Mouse (Mus musculus): ENCODE measurements around the gene Tex44. TPM values are rescaled to one million over a fixed set of nuclear protein-coding genes. Genes with fewer than 3 reads are reported as not detected.

The Tex44 gene
- polyA plus RNA-seq, 1 experiment from 2014 or later: not detected

GRCm38 (mm10) chr1:86395897-86396296 is 30.2 kb upstream of the Tex44 start:
- no peak overlapping the region for H3K4me2 ChIP-seq (replicated peaks; ENCODE audit: low read depth, low read length)
- H3K27ac ChIP-seq (ENCODE audit: low read depth, low read length): no peak overlapping the region
- 73% methylated on average over 7 of the region's 7 CpGs for WGBS
- no peak overlapping the region for H3K4me3 ChIP-seq (ENCODE audit: low read length)
- H3K36me3 ChIP-seq (ENCODE audit: control insufficient read depth, insufficient read depth, low read length): no peaks in the 10 kb centered on the region
- ATAC-seq (ENCODE audit: low FRiP score, low TSS enrichment): no peak
- H3K9ac ChIP-seq (ENCODE audit: low read depth, low read length): no peak overlapping the region
- H3K9me3 ChIP-seq (ENCODE audit: control insufficient read depth, low read length): no peaks in the 10 kb centered on the region
- H3K4me1 ChIP-seq (ENCODE audit: control insufficient read depth, insufficient read depth, low read length): no peaks in the 10 kb centered on the region
- H3K27me3 ChIP-seq (ENCODE audit: control insufficient read depth, insufficient read depth, low read length): no peaks in the 10 kb centered on the region

GRCm38 (mm10) chr1:86397621-86398020 is 28.5 kb upstream of the Tex44 start:
- WGBS: 78% methylated on average over 8 of the region's 8 CpGs
- H3K27me3 ChIP-seq (ENCODE audit: control insufficient read depth, insufficient read depth, low read length): no peaks in the 10 kb centered on the region
- H3K4me1 ChIP-seq (ENCODE audit: control insufficient read depth, insufficient read depth, low read length): no peaks in the 10 kb centered on the region
- no peaks in the 10 kb centered on the region for H3K9me3 ChIP-seq (ENCODE audit: control insufficient read depth, low read length)
- no peaks in the 10 kb centered on the region for H3K36me3 ChIP-seq (ENCODE audit: control insufficient read depth, insufficient read depth, low read length)
- ATAC-seq (ENCODE audit: low FRiP score, low TSS enrichment): no peak
- H3K9ac ChIP-seq (ENCODE audit: low read depth, low read length): no peak overlapping the region
- no peak overlapping the region for H3K4me3 ChIP-seq (ENCODE audit: low read length)
- no peak overlapping the region for H3K27ac ChIP-seq (ENCODE audit: low read depth, low read length)
- H3K4me2 ChIP-seq (replicated peaks; ENCODE audit: low read depth, low read length): no peak overlapping the region

- Histone ChIP-seq H3K36me3 (ENCODE audit: control insufficient read depth, insufficient read depth, low read length) (no peaks in the 10 kb centered on the region), H3K9me3 (ENCODE audit: control insufficient read depth, low read length) (no peaks in the 10 kb centered on the region), H3K9ac (ENCODE audit: low read depth, low read length) (no peak overlapping the region), H3K4me1 (ENCODE audit: control insufficient read depth, insufficient read depth, low read length) (no peaks in the 10 kb centered on the region), H3K4me2 (replicated peaks; ENCODE audit: low read depth, low read length) (no peak overlapping the region), H3K27me3 (ENCODE audit: control insufficient read depth, insufficient read depth, low read length) (no peaks in the 10 kb centered on the region), H3K4me3 (ENCODE audit: low read length) (no peak overlapping the region), H3K27ac (ENCODE audit: low read depth, low read length) (no peak overlapping the region)
- 47% methylated on average over 7 of the region's 7 CpGs for WGBS
- ATAC-seq (ENCODE audit: low FRiP score, low TSS enrichment): no peak
Measured at GRCm38 (mm10) chr1:86398222-86398621, 27.9 kb upstream of the Tex44 start.

- 86% methylated on average over 3 of the region's 3 CpGs for WGBS
- Histone ChIP-seq H3K27me3 (ENCODE audit: control insufficient read depth, insufficient read depth, low read length) (no peaks in the 10 kb centered on the region), H3K36me3 (ENCODE audit: control insufficient read depth, insufficient read depth, low read length) (no peaks in the 10 kb centered on the region), H3K4me3 (ENCODE audit: low read length) (no peak overlapping the region), H3K9ac (ENCODE audit: low read depth, low read length) (no peak overlapping the region), H3K27ac (ENCODE audit: low read depth, low read length) (no peak overlapping the region), H3K4me1 (ENCODE audit: control insufficient read depth, insufficient read depth, low read length) (no peaks in the 10 kb centered on the region), H3K9me3 (ENCODE audit: control insufficient read depth, low read length) (no peaks in the 10 kb centered on the region), H3K4me2 (replicated peaks; ENCODE audit: low read depth, low read length) (no peak overlapping the region)
- no peak for ATAC-seq (ENCODE audit: low FRiP score, low TSS enrichment)
Measured at GRCm38 (mm10) chr1:86399322-86399721, 26.8 kb upstream of the Tex44 start.

- H3K27me3 ChIP-seq (ENCODE audit: control insufficient read depth, insufficient read depth, low read length): no peaks in the 10 kb centered on the region
- WGBS: 70% methylated on average over 8 of the region's 8 CpGs
- no peak overlapping the region for H3K9ac ChIP-seq (ENCODE audit: low read depth, low read length)
- no peak overlapping the region for H3K27ac ChIP-seq (ENCODE audit: low read depth, low read length)
- no peaks in the 10 kb centered on the region for H3K4me1 ChIP-seq (ENCODE audit: control insufficient read depth, insufficient read depth, low read length)
- H3K9me3 ChIP-seq (ENCODE audit: control insufficient read depth, low read length): peaks cover 3% of the 10 kb centered on the region
- no peak for ATAC-seq (ENCODE audit: low FRiP score, low TSS enrichment)
- no peak overlapping the region for H3K4me2 ChIP-seq (replicated peaks; ENCODE audit: low read depth, low read length)
- H3K4me3 ChIP-seq (ENCODE audit: low read length): no peak overlapping the region
- H3K36me3 ChIP-seq (ENCODE audit: control insufficient read depth, insufficient read depth, low read length): no peaks in the 10 kb centered on the region
Measured at GRCm38 (mm10) chr1:86400096-86400754, 25.9 kb upstream of the Tex44 start.

- ATAC-seq (ENCODE audit: low FRiP score, low TSS enrichment): no peak
- 59% methylated on average over 5 of the region's 5 CpGs for WGBS
- Histone ChIP-seq H3K4me2 (replicated peaks; ENCODE audit: low read depth, low read length) (no peak overlapping the region), H3K9me3 (ENCODE audit: control insufficient read depth, low read length) (peaks cover 3% of the 10 kb centered on the region), H3K27me3 (ENCODE audit: control insufficient read depth, insufficient read depth, low read length) (no peaks in the 10 kb centered on the region), H3K4me1 (ENCODE audit: control insufficient read depth, insufficient read depth, low read length) (no peaks in the 10 kb centered on the region), H3K36me3 (ENCODE audit: control insufficient read depth, insufficient read depth, low read length) (no peaks in the 10 kb centered on the region), H3K27ac (ENCODE audit: low read depth, low read length) (no peak overlapping the region), H3K9ac (ENCODE audit: low read depth, low read length) (no peak overlapping the region), H3K4me3 (ENCODE audit: low read length) (no peak overlapping the region)
Measured at GRCm38 (mm10) chr1:86404834-86405233, 21.3 kb upstream of the Tex44 start.

- ATAC-seq (ENCODE audit: low FRiP score, low TSS enrichment): no peak
- Histone ChIP-seq H3K4me3 (ENCODE audit: low read length) (no peak overlapping the region), H3K4me1 (ENCODE audit: control insufficient read depth, insufficient read depth, low read length) (no peaks in the 10 kb centered on the region), H3K36me3 (ENCODE audit: control insufficient read depth, insufficient read depth, low read length) (no peaks in the 10 kb centered on the region), H3K4me2 (replicated peaks; ENCODE audit: low read depth, low read length) (no peak overlapping the region), H3K9ac (ENCODE audit: low read depth, low read length) (no peak overlapping the region), H3K27me3 (ENCODE audit: control insufficient read depth, insufficient read depth, low read length) (no peaks in the 10 kb centered on the region), H3K9me3 (ENCODE audit: control insufficient read depth, low read length) (peaks cover 3% of the 10 kb centered on the region), H3K27ac (ENCODE audit: low read depth, low read length) (no peak overlapping the region)
- whole genome bisulfite sequencing: 66% methylated on average over 4 of the region's 4 CpGs
Measured at GRCm38 (mm10) chr1:86406313-86406712, 19.8 kb upstream of the Tex44 start.

- H3K27ac ChIP-seq (ENCODE audit: low read depth, low read length): no peak overlapping the region
- H3K27me3 ChIP-seq (ENCODE audit: control insufficient read depth, insufficient read depth, low read length): no peaks in the 10 kb centered on the region
- no peak overlapping the region for H3K4me3 ChIP-seq (ENCODE audit: low read length)
- WGBS: 62% methylated on average over 8 of the region's 8 CpGs
- peaks cover 3% of the 10 kb centered on the region for H3K9me3 ChIP-seq (ENCODE audit: control insufficient read depth, low read length)
- ATAC-seq (ENCODE audit: low FRiP score, low TSS enrichment): no peak
- no peaks in the 10 kb centered on the region for H3K4me1 ChIP-seq (ENCODE audit: control insufficient read depth, insufficient read depth, low read length)
- H3K36me3 ChIP-seq (ENCODE audit: control insufficient read depth, insufficient read depth, low read length): no peaks in the 10 kb centered on the region
- no peak overlapping the region for H3K4me2 ChIP-seq (replicated peaks; ENCODE audit: low read depth, low read length)
- no peak overlapping the region for H3K9ac ChIP-seq (ENCODE audit: low read depth, low read length)
Measured at GRCm38 (mm10) chr1:86406914-86407313, 19.2 kb upstream of the Tex44 start.

GRCm38 (mm10) chr1:86408515-86408914 is 17.6 kb upstream of the Tex44 start:
- Histone ChIP-seq H3K4me2 (replicated peaks; ENCODE audit: low read depth, low read length) (no peak overlapping the region), H3K9ac (ENCODE audit: low read depth, low read length) (no peak overlapping the region), H3K27ac (ENCODE audit: low read depth, low read length) (no peak overlapping the region), H3K4me3 (ENCODE audit: low read length) (no peak overlapping the region), H3K4me1 (ENCODE audit: control insufficient read depth, insufficient read depth, low read length) (no peaks in the 10 kb centered on the region), H3K36me3 (ENCODE audit: control insufficient read depth, insufficient read depth, low read length) (no peaks in the 10 kb centered on the region), H3K27me3 (ENCODE audit: control insufficient read depth, insufficient read depth, low read length) (no peaks in the 10 kb centered on the region), H3K9me3 (ENCODE audit: control insufficient read depth, low read length) (peaks cover 3% of the 10 kb centered on the region)
- 72% methylated on average over 10 of the region's 10 CpGs for WGBS
- no peak for ATAC-seq (ENCODE audit: low FRiP score, low TSS enrichment)
